Mouse (Mus musculus): ENCODE data around the gene Gm21778.
"Not testable (repeated sequence)": the region's sequence is repeated elsewhere in the genome, so short reads cannot be mapped to it uniquely, and the experiment has no call there.

Gene Gm21778

GRCm38 (mm10) chrY:5942160-5942559 lies at the start of gene Gm21778:
Gm21778 (plus strand) TSS chrY:5942460.
- in situ Hi-C loops (cut with MboI; ENCODE audit: low sequenced_read_pairs) = not testable (repeated sequence)
